Mouse (Mus musculus) mature B cell (primary cell): ENCODE data around the gene Palld.

Experiments
- in situ Hi-C: fragments of 300-500 bp; cut with MboI; formaldehyde crosslinking; loops from 2 replicates; pipeline ENCODE4 v1.14.3; 2019

The Palld gene

DNA sequence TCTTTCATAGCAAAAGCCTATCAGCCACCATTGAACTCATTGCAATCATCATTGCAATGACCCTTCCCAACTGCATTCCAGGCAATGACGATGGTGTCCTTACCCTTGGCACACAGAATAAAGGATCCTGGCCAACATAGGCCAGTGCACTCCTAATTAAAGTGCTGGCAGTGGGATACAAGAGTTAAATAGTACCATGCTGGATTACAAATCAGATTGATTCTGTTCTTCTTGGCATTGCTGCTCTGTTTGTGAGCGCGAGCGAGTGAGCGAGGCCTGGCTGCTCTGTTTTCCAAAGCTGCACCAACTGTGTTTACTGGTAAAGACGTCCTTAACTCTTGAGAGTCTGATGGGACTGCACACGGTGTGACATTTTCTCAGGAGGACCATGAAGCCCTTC lies 37.1 kb downstream of the Palld start:
- in situ Hi-C loops: no loop called here

DNA sequence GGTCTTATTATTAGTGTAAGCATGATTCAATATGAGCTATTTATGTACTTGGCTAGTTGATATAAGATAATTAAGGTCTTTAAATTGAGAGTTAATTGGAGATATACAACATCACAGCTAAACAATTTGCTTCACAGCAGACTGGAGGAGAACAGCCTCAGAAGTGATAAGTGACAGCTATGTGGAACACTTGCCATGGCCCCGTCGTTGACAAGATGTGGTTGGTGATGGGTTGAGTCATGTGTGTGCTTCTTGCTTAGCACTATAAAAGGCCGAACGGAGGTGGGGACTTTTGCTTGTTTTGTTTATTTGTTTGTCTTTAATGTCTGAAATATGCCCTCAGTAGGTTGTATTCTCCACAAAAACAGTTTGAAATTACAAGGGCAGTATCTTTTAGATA lies 51.2 kb downstream of the Palld start:
- in situ Hi-C loops: no loop called here

DNA sequence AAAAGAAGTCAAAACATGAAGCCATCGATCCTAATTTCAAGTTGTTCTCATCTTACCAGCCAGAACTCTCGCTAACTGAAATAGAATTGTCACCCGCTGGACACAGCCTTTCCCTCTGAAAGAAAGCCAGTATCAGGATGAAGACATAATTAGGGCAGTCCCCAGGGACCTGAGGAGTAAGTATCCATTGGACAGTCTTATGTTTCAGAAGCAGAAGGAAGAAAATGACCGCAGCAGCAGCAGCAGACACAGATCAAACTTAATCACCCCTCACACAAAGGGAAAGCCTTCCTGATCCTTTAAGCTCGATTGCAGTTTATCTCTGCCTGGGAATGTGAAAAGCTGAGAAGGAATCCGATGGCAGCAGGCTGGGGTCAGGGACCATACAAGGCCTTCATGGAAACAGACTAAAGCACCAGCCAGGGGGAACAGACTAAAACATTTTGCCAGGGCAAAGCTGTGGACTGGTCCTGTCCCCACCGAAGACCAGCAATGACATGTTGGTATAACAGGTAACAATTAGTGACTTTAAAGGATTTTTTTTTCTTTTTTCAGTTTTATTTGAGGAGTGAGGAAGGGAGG lies 53.8 kb downstream of the Palld start:
- in situ Hi-C loops: no loop called here

DNA sequence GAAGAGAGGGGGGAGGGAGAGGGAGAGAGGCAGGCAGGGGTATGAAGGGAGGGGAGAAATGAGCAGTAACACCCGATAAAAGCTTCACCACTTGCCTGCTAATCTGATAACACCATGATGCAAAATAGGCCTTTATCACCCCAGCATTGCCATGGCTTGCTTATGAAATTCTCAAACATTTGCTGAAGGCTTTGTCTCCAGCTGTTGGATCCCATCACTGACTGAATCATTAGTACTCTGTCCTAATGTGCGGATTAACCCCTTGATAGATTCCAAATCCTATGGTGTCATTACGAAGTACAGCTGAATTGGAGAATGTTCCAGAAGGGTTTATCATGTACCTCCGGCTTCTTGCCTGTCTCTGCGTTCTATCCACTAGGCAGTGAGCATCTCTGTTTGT lies 55.0 kb downstream of the Palld start:
- in situ Hi-C loops: no loop called here

DNA sequence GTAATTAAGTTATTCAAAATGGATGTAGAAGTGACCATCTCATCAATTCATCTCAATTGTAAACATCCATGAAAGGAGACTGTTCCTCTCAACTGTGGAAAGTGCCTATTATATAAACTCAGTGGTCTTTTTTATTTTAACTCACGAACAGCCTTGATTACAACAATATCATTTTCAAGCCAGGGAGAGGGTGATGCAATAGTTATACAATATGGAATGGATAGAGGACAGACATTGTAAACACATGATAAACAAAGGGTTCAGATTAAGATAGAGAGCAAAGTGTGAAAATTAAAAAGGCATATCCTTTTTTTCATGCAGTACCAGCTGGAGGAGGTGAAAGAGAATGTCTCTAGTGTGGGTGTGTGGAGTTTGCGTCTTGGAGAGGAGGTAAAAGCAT lies 57.5 kb downstream of the Palld start:
- in situ Hi-C loops: no loop called here

DNA sequence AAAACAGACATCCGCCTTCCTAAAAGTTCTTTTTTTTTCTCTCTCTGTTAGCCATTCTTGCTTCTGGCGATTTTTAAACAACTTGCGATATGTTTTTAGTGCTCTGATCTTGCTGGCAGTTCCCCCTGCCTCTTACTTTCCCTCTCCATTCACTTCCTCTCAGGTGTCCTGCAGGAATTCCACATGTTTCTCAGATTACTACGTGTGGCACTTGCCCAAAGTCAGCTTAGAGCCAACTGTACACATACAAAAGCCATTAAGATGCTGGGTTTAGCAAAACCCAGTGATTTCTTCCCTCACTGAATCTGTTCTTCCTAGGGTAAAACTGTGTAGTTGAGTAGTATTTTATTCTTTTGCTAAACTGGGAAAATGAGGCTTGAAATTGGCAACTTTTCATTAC lies 57.9 kb downstream of the Palld start:
- in situ Hi-C loops: no loop called here

DNA sequence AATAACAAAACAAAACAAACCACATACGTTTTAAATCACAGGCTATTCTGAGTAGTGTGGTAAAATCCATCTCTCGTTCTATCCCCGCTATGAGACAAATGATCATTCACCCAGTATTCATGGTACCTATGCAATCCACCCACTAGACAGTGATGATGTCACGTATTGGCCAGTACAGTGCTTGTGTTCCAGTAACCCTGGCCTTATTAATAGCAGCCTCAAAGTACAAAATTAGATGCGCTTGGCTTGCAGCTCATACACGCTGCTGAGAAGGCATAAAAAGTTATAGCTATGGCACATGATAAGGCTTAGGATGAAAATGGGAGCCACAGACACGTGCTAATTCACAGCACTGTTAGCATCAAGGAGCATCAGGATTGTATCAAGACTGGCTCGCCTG lies 58.7 kb downstream of the Palld start:
- in situ Hi-C loops: no loop called here

DNA sequence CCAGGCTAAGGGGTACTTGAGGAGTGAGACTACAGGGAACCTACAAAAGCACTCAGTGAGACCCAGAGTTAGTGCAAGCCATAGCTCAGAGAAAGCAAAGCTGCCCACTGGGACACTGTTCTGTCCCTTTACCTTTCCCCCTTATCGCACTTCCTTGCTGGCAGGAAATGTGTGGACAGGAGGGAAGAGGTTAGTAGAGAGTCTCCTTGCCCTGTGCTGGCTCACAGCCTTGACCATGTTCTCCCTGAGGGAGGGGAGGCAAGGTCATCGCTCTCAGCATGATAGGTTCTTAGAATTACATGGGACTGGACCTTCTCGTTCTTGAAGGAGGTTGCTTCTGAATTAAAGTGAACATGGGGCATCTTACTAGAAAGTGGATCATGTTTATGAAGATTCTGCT lies 69.3 kb downstream of the Palld start:
- in situ Hi-C loops: no loop called here

DNA sequence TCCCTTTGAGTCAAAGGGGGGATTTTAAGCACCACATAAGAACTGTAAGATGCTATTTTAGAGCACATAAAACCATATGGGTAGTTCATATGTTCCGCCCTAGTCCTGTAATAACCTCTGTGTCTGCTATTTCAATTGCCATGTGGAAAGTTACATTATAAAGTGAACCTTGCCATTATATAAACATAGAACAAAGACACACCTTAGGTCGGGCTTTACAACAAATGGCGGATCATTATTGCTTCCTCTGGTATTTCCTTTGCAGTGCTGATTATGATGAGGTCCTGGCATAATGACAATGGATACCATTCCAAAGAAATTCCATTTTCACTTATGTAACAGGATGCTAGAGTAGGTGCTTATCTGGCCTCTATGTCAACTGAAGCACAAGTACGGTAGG lies 70.5 kb downstream of the Palld start:
- in situ Hi-C loops: no loop called here

DNA sequence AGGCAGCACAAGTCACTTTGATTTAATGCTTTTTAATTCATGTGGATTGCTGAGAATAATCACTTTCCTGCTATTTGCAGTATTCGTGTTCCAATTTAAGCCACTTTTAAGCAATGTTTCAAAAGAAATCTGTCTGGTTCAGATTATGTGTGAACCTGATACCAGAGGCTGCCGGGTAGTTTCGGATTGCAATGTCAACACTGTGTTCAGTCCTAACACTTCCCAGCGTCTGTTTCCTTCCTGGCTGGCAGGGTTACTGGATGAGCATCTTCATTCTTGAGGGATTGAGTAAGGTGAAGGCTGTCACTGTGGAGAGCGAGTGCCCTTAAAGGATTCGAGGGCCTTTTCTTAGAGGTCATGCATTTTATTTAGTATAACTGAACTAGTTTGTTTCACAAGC lies 71.7 kb downstream of the Palld start:
- in situ Hi-C loops: no loop called here

DNA sequence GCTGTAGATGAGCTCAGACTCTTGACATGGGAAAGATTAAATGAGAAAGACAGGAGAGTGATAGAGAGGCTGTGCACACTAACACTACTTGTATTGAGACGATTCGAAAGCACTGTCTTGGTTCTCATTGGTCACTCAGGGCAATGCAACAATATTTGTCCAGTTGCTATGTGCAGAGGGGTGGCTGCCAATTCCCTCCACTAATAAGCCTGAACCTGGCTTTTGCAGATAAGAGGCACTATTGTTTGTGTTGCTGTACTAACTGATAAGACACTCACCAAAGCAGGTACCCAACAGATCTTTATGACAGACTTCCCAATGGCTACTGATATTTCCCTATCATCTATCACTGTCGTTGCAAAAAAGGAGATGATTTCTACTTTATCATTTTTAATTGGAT lies 77.9 kb downstream of the Palld start:
- in situ Hi-C loops: no loop called here

DNA sequence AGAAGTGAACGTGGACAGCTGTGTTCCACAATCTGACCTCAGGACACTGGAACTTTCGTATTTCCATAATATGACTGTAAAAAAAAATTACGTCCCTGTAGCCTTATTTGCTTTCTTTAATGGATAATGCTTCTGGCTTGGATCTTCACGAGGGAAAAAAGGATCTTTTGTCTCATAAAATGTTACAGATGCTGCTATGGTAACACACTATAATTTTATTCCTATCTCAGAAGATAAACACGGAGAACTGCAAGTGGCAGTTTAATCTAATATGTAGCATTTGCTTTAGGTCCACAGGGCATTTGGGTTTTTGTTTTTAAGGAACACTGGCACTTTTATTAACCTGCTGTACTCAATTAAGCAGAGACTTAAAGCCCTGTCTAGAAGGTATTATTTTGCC lies 79.3 kb downstream of the Palld start:
- in situ Hi-C loops: no loop called here

DNA sequence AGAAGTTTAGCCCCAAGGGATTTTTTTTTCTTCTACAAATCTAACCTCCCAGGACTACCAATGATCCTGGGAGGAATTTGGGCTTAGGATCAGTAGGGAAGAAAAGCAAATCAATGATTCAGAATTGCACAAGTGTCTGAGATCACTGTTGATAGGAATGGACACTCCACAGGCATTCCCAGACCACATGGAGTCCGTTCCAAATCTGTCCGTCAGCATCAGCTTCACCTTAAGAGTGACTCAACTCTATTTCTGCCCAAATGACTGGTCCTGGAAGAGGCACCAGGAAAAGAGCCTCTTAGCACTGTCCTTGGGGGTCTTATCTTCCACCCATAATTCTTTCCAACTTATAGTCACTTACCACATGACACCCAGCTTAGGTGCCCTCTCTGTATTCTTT lies 98.7 kb downstream of the Palld start:
- in situ Hi-C loops: no loop called here

DNA sequence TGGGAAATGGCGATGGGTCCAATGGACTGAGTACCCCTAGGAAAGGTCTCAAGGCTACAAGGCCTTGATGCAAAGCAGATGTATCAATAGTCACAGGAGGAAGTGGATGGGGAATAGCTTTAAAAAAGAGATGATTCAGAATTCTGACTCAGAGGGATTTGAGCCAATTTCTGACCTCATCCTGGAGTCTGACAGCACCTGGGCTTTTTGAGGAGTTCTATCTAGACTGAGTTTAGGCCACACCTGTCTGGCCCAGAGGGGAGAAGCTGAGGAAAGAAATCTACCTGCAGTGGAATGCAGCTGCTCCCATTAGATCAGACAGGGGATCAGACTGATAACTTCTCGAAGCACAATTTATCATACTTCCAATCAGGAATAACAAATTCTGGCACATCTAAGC lies 99.7 kb downstream of the Palld start:
- in situ Hi-C loops: no loop called here

DNA sequence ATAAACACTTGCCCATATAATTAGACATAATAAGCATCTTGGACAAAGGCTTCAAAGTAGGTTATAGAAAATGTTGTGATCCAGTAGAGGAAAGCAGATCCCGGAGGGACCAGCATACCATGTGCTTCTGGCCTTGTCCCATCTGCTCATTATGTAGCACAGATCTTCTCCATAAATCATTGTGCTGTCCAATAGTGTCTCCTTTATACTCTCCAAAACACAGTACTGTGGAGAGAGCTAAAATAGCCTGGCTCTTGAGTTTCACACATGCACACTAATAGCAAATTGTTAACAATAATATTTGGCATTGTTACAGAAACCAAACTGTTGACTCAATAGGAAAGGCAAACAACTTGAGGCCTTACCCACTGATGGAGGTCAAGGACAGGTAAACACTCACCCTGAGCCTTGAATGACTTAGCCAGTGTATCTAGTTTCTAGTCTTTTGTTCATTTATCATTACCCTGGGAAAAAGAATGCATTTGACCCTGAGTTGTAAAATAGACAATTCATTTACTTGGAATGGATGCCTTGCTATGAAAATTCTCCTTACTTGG lies 105.0 kb downstream of the Palld start:
- in situ Hi-C loops: no loop called here

DNA sequence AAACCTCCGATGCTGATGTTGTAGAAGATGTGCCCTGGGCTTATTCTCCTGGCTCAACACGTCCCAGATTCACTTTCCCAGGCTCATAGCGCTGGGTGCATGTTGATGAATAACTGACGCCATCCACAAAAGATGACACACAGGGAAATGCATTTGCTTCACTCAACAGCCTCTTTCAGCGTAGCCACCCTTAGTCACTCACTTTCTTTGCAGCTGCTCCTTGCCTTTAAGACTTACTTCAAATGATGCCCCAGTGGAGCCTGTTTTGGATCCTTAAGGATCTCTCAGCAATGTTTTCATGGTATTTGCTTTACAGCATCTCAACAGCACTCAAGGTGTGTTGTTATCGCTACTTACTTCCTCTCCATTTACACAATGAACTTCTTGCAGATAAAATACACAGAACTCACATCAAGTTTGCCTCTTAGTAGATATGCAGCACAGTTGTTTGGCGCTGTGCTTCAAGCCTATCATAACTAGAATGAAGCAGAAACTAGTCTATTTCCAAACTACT lies 105.9 kb downstream of the Palld start:
- in situ Hi-C loops: no loop called here

DNA sequence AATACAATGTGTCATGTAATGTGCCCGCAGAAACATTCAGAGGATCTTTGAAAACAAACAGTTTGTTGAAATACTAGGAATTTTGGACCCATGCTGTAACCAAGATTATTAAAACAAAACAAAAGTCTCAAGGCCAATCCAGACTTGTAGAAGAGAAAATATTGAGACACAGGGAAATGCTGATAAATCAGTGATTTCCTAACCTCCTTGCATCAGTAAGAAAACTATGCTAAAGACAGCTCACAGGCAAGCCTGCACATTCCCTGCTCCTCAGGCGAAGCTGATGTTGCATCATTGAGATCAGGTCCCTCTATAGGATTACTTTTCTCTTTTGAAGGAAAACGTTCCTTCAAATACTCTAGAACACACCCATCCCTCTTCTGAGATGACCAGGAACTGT lies 112.5 kb downstream of the Palld start:
- in situ Hi-C loops: no loop called here

DNA sequence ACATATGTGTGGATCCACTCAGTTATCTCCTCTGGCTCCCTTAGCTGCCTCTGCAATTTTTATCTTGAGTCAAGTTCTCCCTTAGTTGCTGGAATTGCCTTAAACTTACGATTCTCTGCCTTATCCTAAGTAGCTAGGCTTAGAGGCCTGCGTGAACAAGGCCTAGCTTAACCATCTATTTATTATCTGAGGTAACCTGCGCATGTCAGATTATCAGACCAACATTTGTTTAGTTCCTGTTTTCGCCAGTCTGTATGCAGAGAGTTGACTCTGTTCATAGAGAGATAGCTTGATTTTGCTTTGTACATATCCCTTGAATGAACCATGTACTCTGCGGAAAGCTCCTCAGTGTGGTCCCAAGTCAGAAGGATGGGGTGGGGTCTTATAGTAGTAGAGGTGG lies 113.2 kb downstream of the Palld start:
- in situ Hi-C loops: no loop called here

DNA sequence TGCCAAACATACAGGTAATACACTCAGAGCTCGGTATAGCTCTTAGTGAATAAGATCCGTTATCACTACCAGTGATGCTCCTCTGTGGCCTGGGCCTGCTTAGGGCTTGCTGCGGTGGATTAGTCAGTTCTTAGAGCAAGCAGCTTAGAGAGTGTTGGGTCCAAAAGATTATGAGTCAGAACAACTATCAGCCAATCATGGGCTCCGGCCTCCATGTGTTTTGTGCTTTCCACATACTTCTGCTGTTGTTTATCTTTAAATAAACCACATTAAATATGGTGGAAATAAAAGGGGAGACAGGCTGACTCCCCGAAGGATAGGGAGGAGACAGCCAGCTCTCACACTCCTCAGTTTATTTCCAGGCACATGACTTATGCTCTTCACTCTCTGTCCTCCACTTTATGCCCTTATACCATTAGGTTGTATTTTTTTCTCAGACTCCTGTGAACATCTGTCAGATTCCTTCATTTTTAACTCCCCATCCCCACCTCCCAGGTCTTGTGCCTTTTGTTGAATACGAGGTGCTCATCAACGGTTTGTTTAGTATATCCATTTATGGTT lies 119.5 kb downstream of the Palld start:
- in situ Hi-C loops: no loop called here

DNA sequence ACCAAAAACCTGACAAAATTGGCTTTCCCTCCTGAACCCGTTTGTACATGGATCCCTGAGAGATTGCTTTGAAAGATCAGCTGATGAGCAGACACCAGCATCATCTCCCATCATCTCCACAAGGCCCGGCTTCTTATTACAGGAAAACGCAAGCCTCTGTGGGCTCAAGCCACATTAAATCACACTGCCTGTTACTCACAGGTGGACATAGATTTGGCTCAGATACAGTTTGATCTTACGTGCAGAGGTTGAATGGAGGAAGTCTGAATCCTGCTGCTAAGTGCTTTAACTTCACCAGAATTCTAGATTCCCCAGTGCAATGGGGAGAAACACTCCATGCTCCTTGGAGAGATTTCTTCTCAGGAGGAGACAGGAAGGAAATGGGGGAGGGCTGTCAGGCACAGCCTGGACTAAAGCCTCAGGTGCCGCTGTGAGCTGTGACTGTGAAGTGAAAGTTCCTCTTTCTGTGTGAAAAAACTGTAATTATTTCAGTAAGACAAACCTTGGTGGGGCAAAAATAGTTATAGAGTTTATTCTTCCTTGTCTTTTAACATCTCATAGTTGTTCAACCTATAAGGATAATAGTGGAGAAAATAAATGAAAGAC lies 121.7 kb downstream of the Palld start:
- in situ Hi-C loops: no loop called here

DNA sequence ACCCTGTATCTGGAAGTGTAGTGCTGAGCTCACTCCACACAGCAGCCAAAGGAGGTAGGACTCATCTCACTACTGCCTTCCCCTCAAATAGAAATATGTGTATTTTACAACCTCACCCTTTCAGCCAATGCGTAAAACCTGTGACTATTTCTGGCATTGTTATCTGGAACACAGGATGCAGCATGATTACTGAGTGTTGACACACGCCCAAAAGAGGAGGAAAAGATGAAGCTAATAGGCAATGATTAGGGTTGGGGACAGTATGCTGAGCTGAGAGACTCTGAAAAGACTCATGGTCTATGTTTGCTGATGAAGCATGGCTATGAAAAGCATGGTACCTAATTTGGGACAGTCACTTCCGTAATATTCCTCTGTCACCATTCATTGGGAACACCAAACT lies 124.3 kb downstream of the Palld start:
- in situ Hi-C loops: no loop called here

DNA sequence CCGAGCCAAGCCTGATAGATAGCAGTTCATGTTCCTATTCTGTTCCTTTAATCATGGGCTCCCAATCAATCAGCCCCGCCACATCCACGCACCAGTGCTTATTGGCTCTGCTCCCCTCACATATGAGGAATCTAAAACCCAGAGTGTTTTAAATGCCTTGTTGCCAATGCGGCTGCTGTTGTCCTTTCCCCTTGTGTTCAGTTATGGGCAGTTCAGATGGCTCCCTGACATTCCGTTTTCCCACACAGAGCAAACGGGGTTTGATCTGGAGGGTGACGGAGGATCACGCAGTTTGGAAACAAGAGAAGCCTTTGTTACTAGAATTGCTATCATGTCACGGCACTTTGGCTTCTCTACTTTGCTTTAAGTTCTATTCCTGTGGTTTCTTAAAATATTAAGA lies 125.9 kb downstream of the Palld start:
- in situ Hi-C loops: no loop called here

DNA sequence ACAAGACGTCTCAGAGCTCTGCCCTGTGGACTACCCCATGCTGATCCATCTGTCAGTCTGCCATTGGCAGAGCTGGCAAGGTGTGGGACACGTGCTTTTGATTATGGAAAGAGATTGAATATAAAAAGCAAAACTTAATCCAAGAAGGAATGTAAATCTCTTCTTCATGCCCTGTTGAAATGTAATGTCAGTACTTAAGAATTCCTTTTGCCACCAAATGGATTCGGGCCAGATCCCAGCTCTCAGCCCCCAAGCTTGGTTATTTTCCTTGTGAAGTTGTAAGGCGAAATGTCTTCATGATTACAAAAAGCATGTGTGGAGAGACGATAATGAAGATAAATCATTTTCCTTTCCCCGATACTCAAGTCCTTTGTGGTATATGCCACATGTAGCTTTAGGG lies 126.6 kb downstream of the Palld start:
- in situ Hi-C loops: no loop called here

DNA sequence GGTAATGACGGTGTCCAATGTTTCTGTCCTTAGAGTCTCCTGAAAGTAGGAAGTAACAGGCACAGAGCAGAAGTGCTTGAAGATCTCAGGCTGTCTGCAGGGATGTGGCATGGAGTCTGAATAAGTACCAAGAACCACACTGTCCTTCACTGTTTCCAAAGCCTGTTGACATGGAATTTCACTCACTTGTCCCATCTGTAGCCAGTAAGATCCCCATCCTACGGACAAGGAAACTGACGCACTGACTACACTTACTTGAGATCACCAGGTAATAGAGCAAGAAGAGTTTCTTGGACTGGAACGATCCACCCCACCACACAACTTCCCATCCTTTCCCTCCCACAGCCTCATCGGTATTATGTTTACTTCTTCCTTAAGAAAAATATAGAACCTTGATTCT lies 128.3 kb downstream of the Palld start:
- in situ Hi-C loops: no loop called here
